Comparison of ENCODE assay signal across 14 mouse cellular contexts in the genomic region with DNA sequence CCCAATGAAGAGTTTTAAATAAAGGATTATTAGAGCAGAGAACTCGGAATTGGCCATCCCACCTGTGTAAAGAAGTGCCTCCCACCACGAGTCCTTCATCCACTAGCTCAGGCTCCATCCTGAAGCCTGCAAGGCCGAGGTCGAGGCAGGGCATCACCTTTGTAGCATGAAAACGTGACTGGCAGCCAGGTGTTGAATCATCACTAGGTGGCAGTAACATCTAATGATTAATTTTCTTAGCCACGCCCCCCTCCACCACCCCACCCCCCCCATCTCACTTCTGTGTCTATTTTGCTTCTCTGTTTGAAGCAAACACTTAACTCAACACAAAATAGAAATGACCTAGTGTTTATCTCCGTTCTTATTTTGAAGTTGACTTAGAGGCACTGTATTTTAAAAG.
DNase-seq lines count a peak whose midpoint lies in the region; ATAC-seq and TF ChIP-seq lines count a peak whose summit lies in the region.
"Had no signal": no experiment of that assay in that cellular context is flagged by ENCODE, and none has a peak within 500 bp of the region (broad histone marks: within the 10 kb centered on the region; RNA-seq: fewer than 3 reads in every experiment).

No protein-coding gene starts in this region.

- no peaks in the 10 kb centered on the region for H3K27me3 ChIP-seq in heart, adult 2 months (ENCODE audit: control insufficient read depth, insufficient read depth, low read length)
- H3K27me3 ChIP-seq in heart, embryonic 10.5 days (ENCODE audit: insufficient read depth, poor library complexity, severe bottlenecking) = peaks cover 4% of the 10 kb centered on the region; the same call in 1 of the 2 replicates
- H3K27me3 ChIP-seq in liver, embryonic 14.5 days (ENCODE audit: control insufficient read depth, insufficient read depth, low read length) = no peaks in the 10 kb centered on the region
- H3K27me3 ChIP-seq in liver, embryonic 12.5 days (replicated peaks) = no peaks in the 10 kb centered on the region
- H3K27me3 ChIP-seq: megakaryocyte, embryonic 14.5 days had no signal

- 31% methylated on average over 7 of the region's 7 CpGs for WGBS in heart, adult 2 months
- 36% methylated on average over 7 of the region's 7 CpGs for WGBS in heart, embryonic 10.5 days
- 10% methylated on average over 7 of the region's 7 CpGs for WGBS in liver, embryonic 14.5 days (ENCODE audit: insufficient replicate concordance)
- 18% methylated on average over 7 of the region's 7 CpGs for WGBS in liver, embryonic 12.5 days (ENCODE audit: insufficient replicate concordance)

- intact Hi-C loops in heart, adult 2 months (cut with DNase I) = no loop called here

- ATAC-seq in liver, embryonic 14.5 days (ENCODE audit: insufficient read depth) = no peak
- ATAC-seq in liver, embryonic 12.5 days = no peak

- H3K36me3 ChIP-seq in heart, adult 2 months (ENCODE audit: control insufficient read depth, insufficient read depth, low read length) = no peaks in the 10 kb centered on the region
- no peaks in the 10 kb centered on the region for H3K36me3 ChIP-seq in heart, embryonic 10.5 days
- no peaks in the 10 kb centered on the region for H3K36me3 ChIP-seq in liver, embryonic 14.5 days (replicated peaks; ENCODE audit: control insufficient read depth, insufficient read depth, low read depth)
- no peaks in the 10 kb centered on the region for H3K36me3 ChIP-seq in liver, embryonic 12.5 days
- H3K36me3 ChIP-seq: embryonic facial prominence, embryonic 13.5 days; forebrain, embryonic 10.5 days had no signal

- H3K9ac ChIP-seq in heart, adult 2 months (ENCODE audit: low read depth, low read length) = no peak overlapping the region
- H3K9ac ChIP-seq in liver, embryonic 14.5 days (replicated peaks) = no peak overlapping the region
- H3K9ac ChIP-seq in liver, embryonic 12.5 days = no peak overlapping the region
- H3K9ac ChIP-seq: embryonic facial prominence, embryonic 13.5 days; hindbrain, embryonic 14.5 days had no signal

- no peak overlapping the region for H3K4me2 ChIP-seq in liver, embryonic 14.5 days (ENCODE audit: low read depth)
- H3K4me2 ChIP-seq in liver, embryonic 12.5 days = no peak overlapping the region
- H3K4me2 ChIP-seq: embryonic facial prominence, embryonic 13.5 days; hindbrain, embryonic 14.5 days had no signal

- DNase-seq in heart, adult 2 months = no peak
- DNase-seq in heart, embryonic 10.5 days (ENCODE audit: low spot score) = no peak
- no peak for DNase-seq in liver, embryonic 14.5 days (ENCODE audit: low read depth in 3 of 3, low spot score in 3 of 3)
- DNase-seq in ES-CJ7 (ENCODE audit: low read depth, low spot score) = peak; percentile 4
- DNase-seq in kidney, postnatal 25 days = peak; percentile 12 to 39
- DNase-seq in right cerebral cortex, postnatal 4 days = no peak
- no peak for DNase-seq in ovary, postnatal 14 days (ENCODE audit: low spot score)
- DNase-seq: adrenal gland, adult 8-10 months; right cerebral cortex, postnatal 14 days had no signal

- H3K4me1 ChIP-seq in heart, adult 2 months (ENCODE audit: control insufficient read depth, insufficient read depth, low read length) = no peaks in the 10 kb centered on the region
- no peaks in the 10 kb centered on the region for H3K4me1 ChIP-seq in heart, embryonic 10.5 days
- H3K4me1 ChIP-seq in liver, embryonic 14.5 days (replicated peaks; ENCODE audit: control insufficient read depth in 2 of 2, insufficient read depth in 2 of 2, low read length in 1 of 2) = no peaks in the 10 kb centered on the region
- no peaks in the 10 kb centered on the region for H3K4me1 ChIP-seq in liver, embryonic 12.5 days
- H3K4me1 ChIP-seq: embryonic facial prominence, embryonic 13.5 days; megakaryocyte, embryonic 14.5 days had no signal

- no peak for TF ChIP-seq POLR2A in heart, adult 2 months (IDR thresholded peaks at IDR 0.05; ENCODE audit: insufficient read depth, low read depth, low read length)

- TF ChIP-seq EP300 in heart, adult 2 months (IDR thresholded peaks at IDR 0.05; ENCODE audit: insufficient read depth, low read depth, low read length) = no peak
- TF ChIP-seq EP300 in liver, embryonic 14.5 days (IDR thresholded peaks at IDR 0.05; ENCODE audit: low read depth) = no peak

- H3K27ac ChIP-seq in heart, adult 2 months = no peak overlapping the region
- H3K27ac ChIP-seq in heart, embryonic 10.5 days = no peak overlapping the region
- H3K27ac ChIP-seq in liver, embryonic 14.5 days = no peak overlapping the region
- H3K27ac ChIP-seq in liver, embryonic 12.5 days = no peak overlapping the region
- H3K27ac ChIP-seq: embryonic facial prominence, embryonic 13.5 days; forebrain, embryonic 10.5 days; hindbrain, embryonic 14.5 days had no signal

- TF ChIP-seq CTCF in heart, adult 2 months (IDR thresholded peaks at IDR 0.05) = peak; percentile 24; the same call in 1 of the 2 replicates
- TF ChIP-seq CTCF in liver, embryonic 14.5 days (IDR thresholded peaks at IDR 0.05; ENCODE audit: low read depth) = 0 out of 2 replicates have a peak, but pooled peaks have one; percentile 10

- no peaks in the 10 kb centered on the region for H3K79me2 ChIP-seq in heart, adult 2 months (replicated peaks; ENCODE audit: control insufficient read depth, insufficient read depth, low read length)

- no peaks in the 10 kb centered on the region for H3K9me3 ChIP-seq in heart, embryonic 10.5 days
- H3K9me3 ChIP-seq in liver, embryonic 14.5 days (ENCODE audit: control insufficient read depth, low read length) = no peaks in the 10 kb centered on the region
- H3K9me3 ChIP-seq in liver, embryonic 12.5 days (replicated peaks) = no peaks in the 10 kb centered on the region
- H3K9me3 ChIP-seq: embryonic facial prominence, embryonic 13.5 days; forebrain, embryonic 10.5 days; megakaryocyte, embryonic 14.5 days had no signal

- H3K4me3 ChIP-seq in heart, adult 2 months = no peak overlapping the region
- no peak overlapping the region for H3K4me3 ChIP-seq in heart, embryonic 10.5 days
- no peak overlapping the region for H3K4me3 ChIP-seq in liver, embryonic 14.5 days (ENCODE audit: insufficient read depth in 1 of 2, low read depth in 2 of 2, low read length in 2 of 2)
- H3K4me3 ChIP-seq in liver, embryonic 12.5 days = no peak overlapping the region
- H3K4me3 ChIP-seq: embryonic facial prominence, embryonic 13.5 days; forebrain, embryonic 10.5 days; megakaryocyte, embryonic 14.5 days had no signal

Comparison
In these comparisons a context has a peak if more than half of its experiments do, and no peak if none do; other contexts are left out.
1. DNase-seq: peak in ES-CJ7 (single experiment) and kidney, postnatal 25 days (2 of 2); none in heart, adult 2 months (0 of 2), heart, embryonic 10.5 days (single experiment), liver, embryonic 14.5 days (0 of 3), right cerebral cortex, postnatal 4 days (single experiment) and ovary, postnatal 14 days (single experiment).